Mouse (Mus musculus): Measurements from ENCODE around the gene Mettl7b. TPM values are rescaled to one million over a fixed set of nuclear protein-coding genes. Genes with fewer than 3 reads are reported as not detected.

The Mettl7b gene
- polyA plus RNA-seq, 2 experiments: 0.21 to 0.24 TPM

GRCm38 (mm10) chr10:128977522-128978114 lies 16.8 kb upstream of the Mettl7b start:
- no peaks in the 10 kb centered on the region for H3K9me3 ChIP-seq (ENCODE audit: control insufficient read depth, low read length)
- 16% methylated on average over 9 of the region's 9 CpGs for WGBS
- H3K4me2 ChIP-seq (replicated peaks; ENCODE audit: low read depth, low read length, severe bottlenecking): no peak overlapping the region
- H3K36me3 ChIP-seq (ENCODE audit: control insufficient read depth, insufficient read depth, low read length): no peaks in the 10 kb centered on the region
- no peaks in the 10 kb centered on the region for H3K27me3 ChIP-seq (ENCODE audit: control insufficient read depth, insufficient read depth, low read length)
- DNase-seq (ENCODE audit: low spot score) (peak; percentile 66), ATAC-seq (ENCODE audit: low FRiP score, low read depth) (peak; percentile 68; the same call in 1 of the 2 replicates)
- H3K4me3 ChIP-seq (replicated peaks; ENCODE audit: low read length): no peak overlapping the region
- H3K9ac ChIP-seq (ENCODE audit: low read depth, low read length, severe bottlenecking): no peak overlapping the region
- no peak for TF ChIP-seq POLR2A (IDR thresholded peaks at IDR 0.05; ENCODE audit: borderline replicate concordance, extremely low read depth, insufficient read depth, insufficient read length)
- H3K4me1 ChIP-seq (ENCODE audit: control insufficient read depth, insufficient read depth, low read length): no peaks in the 10 kb centered on the region
- H3K27ac ChIP-seq (replicated peaks; ENCODE audit: low read depth, low read length): no peak overlapping the region

GRCm38 (mm10) chr10:128976395-128976794 lies 15.6 kb upstream of the Mettl7b start:
- no peak for TF ChIP-seq POLR2A (IDR thresholded peaks at IDR 0.05; ENCODE audit: borderline replicate concordance, extremely low read depth, insufficient read depth, insufficient read length)
- no peak overlapping the region for H3K27ac ChIP-seq (replicated peaks; ENCODE audit: low read depth, low read length)
- H3K9me3 ChIP-seq (ENCODE audit: control insufficient read depth, low read length): no peaks in the 10 kb centered on the region
- no peak overlapping the region for H3K4me2 ChIP-seq (replicated peaks; ENCODE audit: low read depth, low read length, severe bottlenecking)
- H3K27me3 ChIP-seq (ENCODE audit: control insufficient read depth, insufficient read depth, low read length): no peaks in the 10 kb centered on the region
- H3K9ac ChIP-seq (ENCODE audit: low read depth, low read length, severe bottlenecking): no peak overlapping the region
- H3K4me1 ChIP-seq (ENCODE audit: control insufficient read depth, insufficient read depth, low read length): no peaks in the 10 kb centered on the region
- H3K4me3 ChIP-seq (replicated peaks; ENCODE audit: low read length): no peak overlapping the region
- WGBS: 60% methylated on average over 3 of the region's 3 CpGs
- no peaks in the 10 kb centered on the region for H3K36me3 ChIP-seq (ENCODE audit: control insufficient read depth, insufficient read depth, low read length)
- no peak for ATAC-seq (ENCODE audit: low FRiP score, low read depth)
- no peak for DNase-seq (ENCODE audit: low spot score)

GRCm38 (mm10) chr10:128972841-128973240 lies 12.1 kb upstream of the Mettl7b start:
- H3K36me3 ChIP-seq (ENCODE audit: control insufficient read depth, insufficient read depth, low read length): no peaks in the 10 kb centered on the region
- WGBS: 80% methylated on average over 4 of the region's 4 CpGs
- H3K4me1 ChIP-seq (ENCODE audit: control insufficient read depth, insufficient read depth, low read length): no peaks in the 10 kb centered on the region
- H3K27ac ChIP-seq (replicated peaks; ENCODE audit: low read depth, low read length): no peak overlapping the region
- no peak for ATAC-seq (ENCODE audit: low FRiP score, low read depth)
- no peak overlapping the region for H3K4me3 ChIP-seq (replicated peaks; ENCODE audit: low read length)
- H3K4me2 ChIP-seq (replicated peaks; ENCODE audit: low read depth, low read length, severe bottlenecking): no peak overlapping the region
- TF ChIP-seq POLR2A (IDR thresholded peaks at IDR 0.05; ENCODE audit: borderline replicate concordance, extremely low read depth, insufficient read depth, insufficient read length): no peak
- DNase-seq (ENCODE audit: low spot score): no peak
- no peaks in the 10 kb centered on the region for H3K9me3 ChIP-seq (ENCODE audit: control insufficient read depth, low read length)
- H3K9ac ChIP-seq (ENCODE audit: low read depth, low read length, severe bottlenecking): no peak overlapping the region
- H3K27me3 ChIP-seq (ENCODE audit: control insufficient read depth, insufficient read depth, low read length): no peaks in the 10 kb centered on the region

GRCm38 (mm10) chr10:128970740-128971250 lies 10.0 kb upstream of the Mettl7b start:
- Histone ChIP-seq H3K36me3 (ENCODE audit: control insufficient read depth, insufficient read depth, low read length) (no peaks in the 10 kb centered on the region), H3K4me3 (replicated peaks; ENCODE audit: low read length) (no peak overlapping the region), H3K27ac (replicated peaks; ENCODE audit: low read depth, low read length) (no peak overlapping the region), H3K27me3 (ENCODE audit: control insufficient read depth, insufficient read depth, low read length) (no peaks in the 10 kb centered on the region), H3K4me1 (ENCODE audit: control insufficient read depth, insufficient read depth, low read length) (no peaks in the 10 kb centered on the region), H3K4me2 (replicated peaks; ENCODE audit: low read depth, low read length, severe bottlenecking) (no peak overlapping the region), H3K9ac (ENCODE audit: low read depth, low read length, severe bottlenecking) (no peak overlapping the region), H3K9me3 (ENCODE audit: control insufficient read depth, low read length) (no peaks in the 10 kb centered on the region)
- ATAC-seq (ENCODE audit: low FRiP score, low read depth) (no peak), DNase-seq (ENCODE audit: low spot score) (no peak)
- 56% methylated on average over 1 of the region's 1 CpGs for WGBS
- TF ChIP-seq POLR2A (IDR thresholded peaks at IDR 0.05; ENCODE audit: borderline replicate concordance, extremely low read depth, insufficient read depth, insufficient read length): no peak

- WGBS: 36% methylated on average over 1 of the region's 1 CpGs
- ATAC-seq (ENCODE audit: low FRiP score, low read depth) (no peak), DNase-seq (ENCODE audit: low spot score) (no peak)
- Histone ChIP-seq H3K36me3 (ENCODE audit: control insufficient read depth, insufficient read depth, low read length) (no peaks in the 10 kb centered on the region), H3K9me3 (ENCODE audit: control insufficient read depth, low read length) (no peaks in the 10 kb centered on the region), H3K27me3 (ENCODE audit: control insufficient read depth, insufficient read depth, low read length) (no peaks in the 10 kb centered on the region), H3K27ac (replicated peaks; ENCODE audit: low read depth, low read length) (no peak overlapping the region), H3K9ac (ENCODE audit: low read depth, low read length, severe bottlenecking) (no peak overlapping the region), H3K4me2 (replicated peaks; ENCODE audit: low read depth, low read length, severe bottlenecking) (no peak overlapping the region), H3K4me1 (ENCODE audit: control insufficient read depth, insufficient read depth, low read length) (no peaks in the 10 kb centered on the region), H3K4me3 (replicated peaks; ENCODE audit: low read length) (no peak overlapping the region)
- no peak for TF ChIP-seq POLR2A (IDR thresholded peaks at IDR 0.05; ENCODE audit: borderline replicate concordance, extremely low read depth, insufficient read depth, insufficient read length)
These were observed 7.6 kb upstream of the Mettl7b start for GRCm38 (mm10) chr10:128968341-128968749.
